Mouse (Mus musculus): ENCODE results near the gene Cmtm4.

Cmtm4 gene

GRCm38 (mm10) chr8:104339229-104339982 is 56.2 kb downstream of the Cmtm4 start, which contains the start of gene Cmtm3:
Cmtm3 (plus strand) TSS chr8:104339410.
- 37% methylated on average over 17 of the region's 18 CpGs for WGBS

GRCm38 (mm10) chr8:104337890-104338289 is 57.7 kb downstream of the Cmtm4 start:
- 64% methylated on average over 3 of the region's 3 CpGs for WGBS

- WGBS, result 93% methylated on average over 1 of the region's 1 CpGs
Observed at GRCm38 (mm10) chr8:104336806-104337205, 58.8 kb downstream of the Cmtm4 start.

- 89% methylated on average over 1 of the region's 1 CpGs for WGBS
Observed at GRCm38 (mm10) chr8:104334196-104334595, 61.4 kb downstream of the Cmtm4 start.

GRCm38 (mm10) chr8:104333786-104334185 is 61.8 kb downstream of the Cmtm4 start:
- 75% methylated on average over 5 of the region's 5 CpGs for WGBS

GRCm38 (mm10) chr8:104332665-104333631 is 62.7 kb downstream of the Cmtm4 start:
- 84% methylated on average over 5 of the region's 5 CpGs for WGBS

- 92% methylated on average over 12 of the region's 12 CpGs for WGBS
Observed at GRCm38 (mm10) chr8:104321930-104322329, 73.7 kb downstream of the Cmtm4 start, which contains the start of gene Cmtm2b. Cmtm2b (plus strand) TSS chr8:104322230.

GRCm38 (mm10) chr8:104321267-104321666 is 74.3 kb downstream of the Cmtm4 start, which contains the start of gene Gm11020:
Gm11020 (plus strand) TSS chr8:104321567.
- WGBS, result 76% methylated on average over 11 of the region's 11 CpGs

- WGBS, result 48% methylated on average over 4 of the region's 4 CpGs
Observed at GRCm38 (mm10) chr8:104313311-104313710, 82.3 kb downstream of the Cmtm4 start.

GRCm38 (mm10) chr8:104312023-104312422 is 83.6 kb downstream of the Cmtm4 start:
- WGBS, result 56% methylated on average over 3 of the region's 3 CpGs

GRCm38 (mm10) chr8:104309441-104310155 is 86.0 kb downstream of the Cmtm4 start, which contains the start of the genes Gm45711 and Cmtm1:
Gm45711 (minus strand) TSS chr8:104310081.
Cmtm1 (minus strand) TSS chr8:104310145.
- WGBS, result 81% methylated on average over 36 of the region's 36 CpGs

- WGBS, result 73% methylated on average over 6 of the region's 6 CpGs
Observed at GRCm38 (mm10) chr8:104308341-104308740, 87.3 kb downstream of the Cmtm4 start.

- WGBS, result 91% methylated on average over 11 of the region's 11 CpGs
Observed at GRCm38 (mm10) chr8:104304962-104305361, 90.6 kb downstream of the Cmtm4 start.

- 98% methylated on average over 4 of the region's 4 CpGs for WGBS
Observed at GRCm38 (mm10) chr8:104302536-104302935, 93.1 kb downstream of the Cmtm4 start.

- 38% methylated on average over 3 of the region's 3 CpGs for WGBS
Observed at GRCm38 (mm10) chr8:104301577-104301976, 94.0 kb downstream of the Cmtm4 start.
